Mouse (Mus musculus): ENCODE measurements around the gene Mettl7b. TPM values are rescaled to one million over a fixed set of nuclear protein-coding genes. Genes with fewer than 3 reads are reported as not detected.

Gene Mettl7b
- total and polyA plus RNA-seq, 3 experiments = not detected

- no peak for TF ChIP-seq CTCF (IDR thresholded peaks at IDR 0.05; ENCODE audit: low read depth, low read length)
- no peak for TF ChIP-seq GATA2 (IDR thresholded peaks at IDR 0.05; ENCODE audit: borderline replicate concordance, low read depth, low read length)
- TF ChIP-seq TAL1 (conservative IDR thresholded peaks at IDR 0.05; ENCODE audit: low read depth, low read length) = no peak
- peak overlapping the region; percentile 90 for H3K4me3 ChIP-seq (ENCODE audit: low read depth, low read length)
- H3K4me1 ChIP-seq (ENCODE audit: insufficient read depth, low read depth, low read length) = peaks cover 24% of the 10 kb centered on the region
- H3K9me3 ChIP-seq (replicated peaks) = no peaks in the 10 kb centered on the region
- H3K36me3 ChIP-seq (replicated peaks) = peaks cover 48% of the 10 kb centered on the region
- ATAC-seq (ENCODE audit: extremely low read depth, insufficient number of reproducible peaks, low FRiP score, poor library complexity, severe bottlenecking) (no peak), DNase-seq (ENCODE audit: low spot score) (no peak)
- no peaks in the 10 kb centered on the region for H3K27me3 ChIP-seq (ENCODE audit: insufficient read depth, low read length)
Measured at GRCm38 (mm10) chr10:128921883-128922821, 38.6 kb downstream of the Mettl7b start.

- DNase-seq (ENCODE audit: low spot score) (no peak), ATAC-seq (ENCODE audit: extremely low read depth, insufficient number of reproducible peaks, low FRiP score, poor library complexity, severe bottlenecking) (no peak)
- Histone ChIP-seq H3K9me3 (replicated peaks) (no peaks in the 10 kb centered on the region), H3K36me3 (replicated peaks) (peaks cover 55% of the 10 kb centered on the region), H3K4me3 (ENCODE audit: low read depth, low read length) (no peak overlapping the region), H3K4me1 (ENCODE audit: insufficient read depth, low read depth, low read length) (peaks cover 24% of the 10 kb centered on the region), H3K27me3 (ENCODE audit: insufficient read depth, low read length) (no peaks in the 10 kb centered on the region)
- TF ChIP-seq CTCF (IDR thresholded peaks at IDR 0.05; ENCODE audit: low read depth, low read length) (no peak), GATA1 (IDR thresholded peaks at IDR 0.05; ENCODE audit: borderline replicate concordance, low read length) (no peak), POLR2AphosphoS5 (IDR thresholded peaks at IDR 0.05; ENCODE audit: insufficient replicate concordance, low read depth, low read length) (no peak), TAL1 (conservative IDR thresholded peaks at IDR 0.05; ENCODE audit: low read depth, low read length) (no peak), GATA2 (IDR thresholded peaks at IDR 0.05; ENCODE audit: borderline replicate concordance, low read depth, low read length) (no peak)
Measured at GRCm38 (mm10) chr10:128921251-128921650, 39.5 kb downstream of the Mettl7b start.

GRCm38 (mm10) chr10:128920736-128921161 is 40.0 kb downstream of the Mettl7b start:
- no peak for DNase-seq (ENCODE audit: low spot score)
- peaks cover 55% of the 10 kb centered on the region for H3K36me3 ChIP-seq (replicated peaks)
- H3K9me3 ChIP-seq (replicated peaks) = no peaks in the 10 kb centered on the region
- peaks cover 24% of the 10 kb centered on the region for H3K4me1 ChIP-seq (ENCODE audit: insufficient read depth, low read depth, low read length)
- no peak overlapping the region for H3K4me3 ChIP-seq (ENCODE audit: low read depth, low read length)
- no peaks in the 10 kb centered on the region for H3K27me3 ChIP-seq (ENCODE audit: insufficient read depth, low read length)
- TF ChIP-seq CTCF (IDR thresholded peaks at IDR 0.05; ENCODE audit: low read depth, low read length) (no peak), GATA2 (IDR thresholded peaks at IDR 0.05; ENCODE audit: borderline replicate concordance, low read depth, low read length) (no peak), TAL1 (conservative IDR thresholded peaks at IDR 0.05; ENCODE audit: low read depth, low read length) (no peak), GATA1 (IDR thresholded peaks at IDR 0.05; ENCODE audit: borderline replicate concordance, low read length) (no peak), POLR2AphosphoS5 (IDR thresholded peaks at IDR 0.05; ENCODE audit: insufficient replicate concordance, low read depth, low read length) (no peak)
- ATAC-seq (ENCODE audit: extremely low read depth, insufficient number of reproducible peaks, low FRiP score, poor library complexity, severe bottlenecking) = no peak

GRCm38 (mm10) chr10:128919966-128920365 is 40.8 kb downstream of the Mettl7b start:
- TF ChIP-seq POLR2AphosphoS5 (IDR thresholded peaks at IDR 0.05; ENCODE audit: insufficient replicate concordance, low read depth, low read length) (no peak), TAL1 (conservative IDR thresholded peaks at IDR 0.05; ENCODE audit: low read depth, low read length) (no peak), CTCF (IDR thresholded peaks at IDR 0.05; ENCODE audit: low read depth, low read length) (no peak), GATA1 (IDR thresholded peaks at IDR 0.05; ENCODE audit: borderline replicate concordance, low read length) (no peak), GATA2 (IDR thresholded peaks at IDR 0.05; ENCODE audit: borderline replicate concordance, low read depth, low read length) (no peak)
- ATAC-seq (ENCODE audit: extremely low read depth, insufficient number of reproducible peaks, low FRiP score, poor library complexity, severe bottlenecking) (no peak), DNase-seq (ENCODE audit: low spot score) (no peak)
- Histone ChIP-seq H3K36me3 (replicated peaks) (peaks cover 55% of the 10 kb centered on the region), H3K9me3 (replicated peaks) (no peaks in the 10 kb centered on the region), H3K27me3 (ENCODE audit: insufficient read depth, low read length) (no peaks in the 10 kb centered on the region), H3K4me1 (ENCODE audit: insufficient read depth, low read depth, low read length) (peaks cover 24% of the 10 kb centered on the region), H3K4me3 (ENCODE audit: low read depth, low read length) (no peak overlapping the region)

GRCm38 (mm10) chr10:128919203-128919631 is 41.6 kb downstream of the Mettl7b start:
- no peak for ATAC-seq (ENCODE audit: extremely low read depth, insufficient number of reproducible peaks, low FRiP score, poor library complexity, severe bottlenecking)
- no peak for TF ChIP-seq POLR2AphosphoS5 (IDR thresholded peaks at IDR 0.05; ENCODE audit: insufficient replicate concordance, low read depth, low read length)
- TF ChIP-seq GATA2 (IDR thresholded peaks at IDR 0.05; ENCODE audit: borderline replicate concordance, low read depth, low read length) = no peak
- TF ChIP-seq GATA1 (IDR thresholded peaks at IDR 0.05; ENCODE audit: borderline replicate concordance, low read length) = no peak
- no peak for TF ChIP-seq CTCF (IDR thresholded peaks at IDR 0.05; ENCODE audit: low read depth, low read length)
- no peak for TF ChIP-seq TAL1 (conservative IDR thresholded peaks at IDR 0.05; ENCODE audit: low read depth, low read length)
- Histone ChIP-seq H3K27me3 (ENCODE audit: insufficient read depth, low read length) (no peaks in the 10 kb centered on the region), H3K4me3 (ENCODE audit: low read depth, low read length) (no peak overlapping the region), H3K36me3 (replicated peaks) (peaks cover 55% of the 10 kb centered on the region), H3K4me1 (ENCODE audit: insufficient read depth, low read depth, low read length) (peaks cover 23% of the 10 kb centered on the region), H3K9me3 (replicated peaks) (no peaks in the 10 kb centered on the region)
- no peak for DNase-seq (ENCODE audit: low spot score)

- no peak for ATAC-seq (ENCODE audit: extremely low read depth, insufficient number of reproducible peaks, low FRiP score, poor library complexity, severe bottlenecking)
- no peak overlapping the region for H3K4me3 ChIP-seq (ENCODE audit: low read depth, low read length)
Measured at GRCm38 (mm10) chr10:128918246-128918645, 42.5 kb downstream of the Mettl7b start.

More at GRCm38 (mm10) chr10:128918246-128918645, 42.5 kb downstream of the Mettl7b start:
- DNase-seq (ENCODE audit: low spot score) = no peak
- peaks cover 13% of the 10 kb centered on the region for H3K4me1 ChIP-seq (ENCODE audit: insufficient read depth, low read depth, low read length)
- peaks cover 6% of the 10 kb centered on the region for H3K27me3 ChIP-seq (ENCODE audit: insufficient read depth, low read length)
- TF ChIP-seq TAL1 (conservative IDR thresholded peaks at IDR 0.05; ENCODE audit: low read depth, low read length) (no peak), GATA1 (IDR thresholded peaks at IDR 0.05; ENCODE audit: borderline replicate concordance, low read length) (no peak), POLR2AphosphoS5 (IDR thresholded peaks at IDR 0.05; ENCODE audit: insufficient replicate concordance, low read depth, low read length) (no peak), CTCF (IDR thresholded peaks at IDR 0.05; ENCODE audit: low read depth, low read length) (no peak), GATA2 (IDR thresholded peaks at IDR 0.05; ENCODE audit: borderline replicate concordance, low read depth, low read length) (no peak)
- H3K36me3 ChIP-seq (replicated peaks) = peaks cover 55% of the 10 kb centered on the region
- H3K9me3 ChIP-seq (replicated peaks) = no peaks in the 10 kb centered on the region
